In the genomic region with DNA sequence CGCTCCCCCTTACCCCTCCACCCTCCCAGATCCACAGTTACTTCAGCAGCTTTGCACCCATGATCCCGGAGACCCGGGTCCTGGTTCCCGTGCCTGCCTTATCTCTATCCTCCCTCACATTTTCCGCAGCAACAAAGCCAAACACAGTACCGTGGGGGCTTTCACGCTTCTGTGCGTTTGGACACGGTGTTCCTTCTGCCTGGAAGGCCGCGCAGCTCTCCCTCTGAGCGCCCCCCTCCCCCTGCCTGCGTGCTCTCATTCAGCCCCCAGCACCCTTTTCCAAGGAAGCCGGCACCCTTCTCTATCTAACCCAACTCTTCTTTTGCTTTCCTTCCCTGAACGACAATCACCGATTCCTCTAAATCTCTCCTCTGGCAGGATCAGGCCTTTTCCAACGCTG, we compare ENCODE assay signal across 7 mouse cellular contexts. TPM values are rescaled to one million over a fixed set of nuclear protein-coding genes. Genes with fewer than 3 reads are reported as not detected.
DNase-seq lines count a peak whose midpoint lies in the region; ATAC-seq and TF ChIP-seq lines count a peak whose summit lies in the region.

No protein-coding gene starts in this region.

- peaks cover 47% of the 10 kb centered on the region for H3K4me1 ChIP-seq in embryonic facial prominence, embryonic 10.5 days
- H3K4me1 ChIP-seq in midbrain, embryonic 11.5 days (ENCODE audit: control insufficient read depth, insufficient read depth, low read length) = peaks cover 6% of the 10 kb centered on the region
- peaks cover 11% of the 10 kb centered on the region for H3K4me1 ChIP-seq in testis, adult 2 months (ENCODE audit: control insufficient read depth, insufficient read depth, low read length)

- intact Hi-C loops in heart, postnatal 14 days (cut with DNase I) = no loop called here

- TF ChIP-seq POLR2A in testis, adult 2 months (IDR thresholded peaks at IDR 0.05; ENCODE audit: control insufficient read depth, low read depth, low read length) = no peak

- no peaks in the 10 kb centered on the region; the same call in 1 of the 2 replicates for H3K27me3 ChIP-seq in embryonic facial prominence, embryonic 10.5 days (replicated peaks; ENCODE audit: low read depth, poor library complexity, severe bottlenecking)
- no peaks in the 10 kb centered on the region for H3K27me3 ChIP-seq in midbrain, embryonic 11.5 days (ENCODE audit: control insufficient read depth, insufficient read depth, low read length)
- H3K27me3 ChIP-seq in testis, adult 2 months (ENCODE audit: control insufficient read depth, insufficient read depth, low read length) = no peaks in the 10 kb centered on the region

- no peaks in the 10 kb centered on the region for H3K36me3 ChIP-seq in embryonic facial prominence, embryonic 10.5 days (replicated peaks)
- no peaks in the 10 kb centered on the region for H3K36me3 ChIP-seq in midbrain, embryonic 11.5 days (ENCODE audit: control insufficient read depth, insufficient read depth, low read length)
- H3K36me3 ChIP-seq in testis, adult 2 months (ENCODE audit: control insufficient read depth, insufficient read depth, low read length) = no peaks in the 10 kb centered on the region

- DNase-seq in thymus, adult 18-20 months = peak; percentile 14 to 15
- DNase-seq in thymus, postnatal 0 days (ENCODE audit: low spot score) = no peak
- DNase-seq in embryonic facial prominence, embryonic 10.5 days (ENCODE audit: low spot score) = peak; percentile 53
- DNase-seq in heart, postnatal 14 days = peak; percentile 47 to 48
- DNase-seq in layer of hippocampus, adult 2 months (ENCODE audit: low spot score in 2 of 2) = peak in 1 of 2 experiments; percentile 47
- no peak for DNase-seq in midbrain, embryonic 11.5 days (ENCODE audit: low spot score, missing footprints)

- H3K4me3 ChIP-seq in embryonic facial prominence, embryonic 10.5 days = peak overlapping the region; percentile 85
- H3K4me3 ChIP-seq in layer of hippocampus, adult 2 months = peak overlapping the region; percentile 93
- H3K4me3 ChIP-seq in midbrain, embryonic 11.5 days (ENCODE audit: low read depth, low read length) = peak overlapping the region; percentile 70
- peak overlapping the region; percentile 84 for H3K4me3 ChIP-seq in testis, adult 2 months (ENCODE audit: control insufficient read depth, low read depth, low read length)

- H3K27ac ChIP-seq in embryonic facial prominence, embryonic 10.5 days (replicated peaks) = peak overlapping the region; percentile 90
- H3K27ac ChIP-seq in layer of hippocampus, adult 2 months = peak overlapping the region; percentile 96
- 0 out of 2 replicates have a peak overlapping the region, but pooled peaks have one; percentile 3 for H3K27ac ChIP-seq in midbrain, embryonic 11.5 days (ENCODE audit: low read depth, low read length)
- peak overlapping the region; percentile 82 for H3K27ac ChIP-seq in testis, adult 2 months (ENCODE audit: control insufficient read depth, insufficient read depth, low read depth, low read length)

- ATAC-seq in midbrain, embryonic 11.5 days (ENCODE audit: low FRiP score) = peak; percentile 58

- peak overlapping the region; percentile 87 for H3K9ac ChIP-seq in midbrain, embryonic 11.5 days (ENCODE audit: low read length)

- H3K9me3 ChIP-seq in embryonic facial prominence, embryonic 10.5 days = no peaks in the 10 kb centered on the region
- no peaks in the 10 kb centered on the region for H3K9me3 ChIP-seq in midbrain, embryonic 11.5 days (ENCODE audit: control insufficient read depth, low read length)

- H3K4me2 ChIP-seq in midbrain, embryonic 11.5 days = peak overlapping the region; percentile 89

- WGBS in embryonic facial prominence, embryonic 10.5 days = under 1% methylated on average over 17 of the region's 17 CpGs
- under 1% methylated on average over 16 of the region's 17 CpGs for WGBS in midbrain, embryonic 11.5 days

- TF ChIP-seq CTCF in layer of hippocampus, adult 2 months (conservative IDR thresholded peaks at IDR 0.05) = no peak
- TF ChIP-seq CTCF in testis, adult 2 months (IDR thresholded peaks at IDR 0.05; ENCODE audit: control insufficient read depth, insufficient read depth, insufficient replicate concordance, low read depth, low read length) = no peak

RNA-seq across cellular contexts. Expression of a gene that starts 0.5 kb away (rescaled TPM):
- 2.3 and 3.4 TPM in 2 replicates for polyA plus RNA-seq in thymus, postnatal 0 days (2015; fragmentation: Nextera tagmentation; extraction: Ambion mirVana)
- 7.6 and 8.9 TPM in 2 replicates for polyA plus RNA-seq in embryonic facial prominence, embryonic 10.5 days (2016; fragmentation: Nextera tagmentation; extraction: Ambion mirVana)
- 10 to 100 TPM; 21.8 to 22.3 TPM for total RNA-seq in heart, postnatal 14 days (2021)
- total RNA-seq in layer of hippocampus, adult 2 months (2021) = 10 to 100 TPM; 67.5 to 69.4 TPM
- 10.8 and 11.7 TPM in 2 replicates for polyA plus RNA-seq in midbrain, embryonic 11.5 days (2014; fragmentation: Nextera tagmentation; extraction: Ambion mirVana)
- 5.5 and 7.2 TPM in 2 replicates for polyA plus RNA-seq in testis, adult 2 months (2012; rRNA removed)

Comparison
In these comparisons a context has a peak if more than half of its experiments do, and no peak if none do; other contexts are left out.
1. DNase-seq: peak in thymus, adult 18-20 months (2 of 2), embryonic facial prominence, embryonic 10.5 days (single experiment) and heart, postnatal 14 days (2 of 2); none in thymus, postnatal 0 days (single experiment) and midbrain, embryonic 11.5 days (single experiment).
2. H3K27ac ChIP-seq: peak in every context shown above with its lines; median percentile 96 in layer of hippocampus, adult 2 months; 90 in embryonic facial prominence, embryonic 10.5 days; 82 in testis, adult 2 months; 3 in midbrain, embryonic 11.5 days.
3. Peak in every context shown above with its lines, with median percentiles within 50 percentile points of each other: H3K4me3 ChIP-seq.